Mouse (Mus musculus): ENCODE measurements around the gene Rgs16.

DNA sequence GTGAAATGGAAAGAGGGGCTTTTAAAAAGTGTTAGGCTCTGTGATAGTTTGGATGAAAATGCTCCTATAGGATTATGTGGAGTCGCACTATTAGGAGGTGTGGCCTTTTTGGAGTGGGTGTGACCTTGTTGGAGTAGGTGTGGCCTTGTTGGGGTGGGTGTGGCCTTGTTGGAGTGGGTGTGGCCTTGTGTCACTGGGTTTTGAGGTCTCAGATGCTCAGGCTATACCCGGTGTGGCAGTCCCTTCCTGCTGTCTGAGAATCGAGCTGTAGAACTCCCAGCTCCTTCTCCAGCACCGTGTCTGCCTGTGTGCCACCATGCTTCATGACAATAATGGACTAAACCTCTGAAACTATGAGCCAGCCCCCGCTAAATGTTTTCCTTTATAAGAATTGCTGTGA lies 31.5 kb upstream of the Rgs16 start:
- TF ChIP-seq POLR2A (IDR thresholded peaks at IDR 0.05; ENCODE audit: extremely low read depth, insufficient read depth, low read length) (no peak), CTCF (IDR thresholded peaks at IDR 0.05; ENCODE audit: low read depth, low read length) (no peak)

All from liver, adult 2 months (tissue).